Mouse (Mus musculus) myocyte (in vitro differentiated cells): ENCODE data around the gene Atp13a5. TPM values are rescaled to one million over a fixed set of nuclear protein-coding genes. Genes with fewer than 3 reads are reported as not detected.

ENCODE experiments used
- H3K27me3 ChIP-seq: one replicate; pipeline ENCODE4 v1.6.1; 2011; ENCODE audit not compliant: control insufficient read depth, insufficient read depth, insufficient read length
- H3K36me3 ChIP-seq: one replicate; pipeline ENCODE4 v1.6.1; 2011; ENCODE audit not compliant: control insufficient read depth, insufficient read depth
- H3K4me2 ChIP-seq: one replicate; pipeline ENCODE4 v1.6.1; 2011; ENCODE audit warnings: low read depth, control low read depth
- H3K4me3 ChIP-seq: one replicate; pipeline ENCODE4 v1.5.1; 2011; ENCODE audit warnings: mild to moderate bottlenecking, control low read depth, moderate library complexity
- H3K79me2 ChIP-seq: one replicate; pipeline ENCODE4 v1.6.1; 2011; ENCODE audit not compliant: control insufficient read depth, insufficient read depth
- H3ac ChIP-seq: one replicate; pipeline ENCODE4 v1.6.1; 2011; ENCODE audit not compliant: control insufficient read depth, insufficient read length
- CEBPB ChIP-seq: IDR thresholded peaks from 2 replicates; pipeline ENCODE4 v1.6.1; 2011; ENCODE audit warnings: mild to moderate bottlenecking, moderate library complexity; ENCODE audit not compliant: poor library complexity, insufficient read depth, severe bottlenecking
- E2F4 ChIP-seq: IDR thresholded peaks from one replicate; pipeline ENCODE4 v1.6.1; 2011; ENCODE audit warnings: mild to moderate bottlenecking, control low read depth, moderate library complexity; ENCODE audit not compliant: insufficient read depth
- MAX ChIP-seq: IDR thresholded peaks from one replicate; pipeline ENCODE4 v1.6.1; 2011; ENCODE audit warnings: low read depth, mild to moderate bottlenecking, control low read depth
- MYOD1 ChIP-seq, 3 experiments: IDR thresholded peaks; one replicate each; pipeline ENCODE4 v1.6.1; 2011; ENCODE audit warnings: control low read depth in 2 of 3, low read depth in 2 of 3, mild to moderate bottlenecking in 2 of 3, moderate library complexity in 1 of 3; ENCODE audit not compliant: insufficient read length in 2 of 3, control insufficient read depth in 1 of 3
- MYOG ChIP-seq, 3 experiments: IDR thresholded peaks; one replicate each; pipeline ENCODE4 v1.6.1; 2011; ENCODE audit warnings: control low read depth in 2 of 3, low read depth in 2 of 3, mild to moderate bottlenecking in 2 of 3; ENCODE audit not compliant: insufficient read length in 2 of 3, control insufficient read depth in 1 of 3, insufficient read depth in 1 of 3
- POLR2A ChIP-seq: IDR thresholded peaks from one replicate; pipeline ENCODE4 v1.6.1; 2011; ENCODE audit warnings: low read depth, mild to moderate bottlenecking, control low read depth, moderate library complexity; ENCODE audit not compliant: insufficient read length
- POLR2AphosphoS2 ChIP-seq: IDR thresholded peaks from one replicate; pipeline ENCODE4 v1.6.1; 2011; ENCODE audit warnings: low read depth, control low read depth; ENCODE audit not compliant: insufficient read length
- REST ChIP-seq: IDR thresholded peaks from one replicate; pipeline ENCODE4 v1.6.1; 2011; ENCODE audit warnings: mild to moderate bottlenecking, control low read depth, moderate library complexity; ENCODE audit not compliant: insufficient read depth, insufficient read length
- SRF ChIP-seq: IDR thresholded peaks from one replicate; pipeline ENCODE4 v1.6.1; 2011; ENCODE audit warnings: low read depth; ENCODE audit not compliant: control insufficient read depth, insufficient read length
- TCF12 ChIP-seq: IDR thresholded peaks from one replicate; pipeline ENCODE4 v1.6.1; 2011; ENCODE audit warnings: mild to moderate bottlenecking, control low read depth; ENCODE audit not compliant: poor library complexity, insufficient read depth, severe bottlenecking
- TCF3 ChIP-seq: IDR thresholded peaks from one replicate; pipeline ENCODE4 v1.6.1; 2011; ENCODE audit warnings: low read depth, control low read depth; ENCODE audit not compliant: insufficient read length
- USF1 ChIP-seq: IDR thresholded peaks from one replicate; pipeline ENCODE4 v1.6.1; 2011; ENCODE audit warnings: low read depth, mild to moderate bottlenecking, control low read depth, moderate library complexity
- polyA plus RNA-seq: library from polyadenylated mRNA; unstranded; fragments of >200 nt; fragmentation: generic; extraction: Trizol; gene quantifications from one replicate; pipeline ENCODE4 v1.2.1, GENCODE M21; 2012; ENCODE audit warnings: missing spikeins

Atp13a5 gene
- 0.18 TPM for polyA plus RNA-seq

DNA sequence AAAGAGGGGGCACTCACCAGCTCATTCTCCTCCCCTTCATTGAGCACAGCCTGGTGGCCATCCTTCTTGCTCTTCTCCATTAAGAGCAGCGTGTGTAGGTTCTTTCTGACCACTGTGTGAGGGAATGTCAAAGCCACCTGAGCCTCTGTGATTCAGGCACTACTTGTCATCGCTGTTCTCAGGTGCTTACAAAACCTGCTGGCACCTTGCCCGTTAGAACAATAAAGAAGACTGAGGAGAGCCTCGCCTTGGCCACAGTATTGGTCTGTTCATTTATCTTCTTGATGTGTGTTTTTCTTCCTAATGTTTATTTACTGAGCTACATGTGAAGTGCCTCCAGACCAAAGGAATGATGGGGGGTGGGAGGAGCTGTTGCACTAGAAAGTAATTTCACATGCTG lies at the start of gene Atp13a5:
Gene Atp13a5 (minus strand): TSS at position 275 of the 400 bp plus-strand sequence.
- Histone ChIP-seq H3K36me3 (no peaks in the 10 kb centered on the region), H3K4me2 (no peak within 1 kb of the TSS), H3K27me3 (no peaks in the 10 kb centered on the region), H3K4me3 (no peak within 1 kb of the TSS), H3ac (no peak within 1 kb of the TSS), H3K79me2 (no peaks in the 10 kb centered on the region)
- TF ChIP-seq E2F4 (no peak), USF1 (no peak), REST (no peak), CEBPB (no peak), MYOG (IDR thresholded peaks at IDR 0.05; ENCODE audit: control insufficient read depth in 1 of 3, insufficient read depth in 1 of 3, insufficient read length in 2 of 3, low read depth in 2 of 3) (no peak), MAX (no peak), TCF3 (no peak), POLR2A (no peak), MYOD1 (IDR thresholded peaks at IDR 0.05; ENCODE audit: control insufficient read depth in 1 of 3, insufficient read length in 2 of 3, low read depth in 2 of 3) (no peak), TCF12 (no peak)

DNA sequence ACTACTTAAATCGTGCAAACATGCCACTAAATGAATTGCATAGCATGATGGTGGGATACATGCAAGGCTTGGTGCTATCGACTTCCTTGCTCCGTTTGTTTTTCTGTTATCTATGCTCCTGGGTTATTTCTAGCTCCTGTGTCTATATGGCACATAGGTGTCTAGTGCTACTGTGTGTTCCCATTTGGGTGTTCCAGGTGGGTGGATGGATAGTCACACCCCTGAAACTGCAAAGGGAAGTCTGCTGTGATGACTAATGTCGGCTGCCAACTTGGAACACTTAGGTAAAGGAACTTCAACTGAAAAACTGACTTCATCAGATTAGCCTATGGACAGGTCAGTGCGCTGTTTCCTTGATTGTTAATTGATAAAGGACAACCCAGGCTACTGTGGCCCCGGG lies 36.3 kb upstream of the Atp13a5 start:
- Histone ChIP-seq H3K4me3 (no peak overlapping the region), H3ac (no peak overlapping the region), H3K36me3 (no peaks in the 10 kb centered on the region), H3K4me2 (no peak overlapping the region), H3K27me3 (no peaks in the 10 kb centered on the region), H3K79me2 (no peaks in the 10 kb centered on the region)
- TF ChIP-seq POLR2A (no peak), CEBPB (no peak), POLR2AphosphoS2 (no peak), SRF (no peak), REST (no peak), E2F4 (no peak)

DNA sequence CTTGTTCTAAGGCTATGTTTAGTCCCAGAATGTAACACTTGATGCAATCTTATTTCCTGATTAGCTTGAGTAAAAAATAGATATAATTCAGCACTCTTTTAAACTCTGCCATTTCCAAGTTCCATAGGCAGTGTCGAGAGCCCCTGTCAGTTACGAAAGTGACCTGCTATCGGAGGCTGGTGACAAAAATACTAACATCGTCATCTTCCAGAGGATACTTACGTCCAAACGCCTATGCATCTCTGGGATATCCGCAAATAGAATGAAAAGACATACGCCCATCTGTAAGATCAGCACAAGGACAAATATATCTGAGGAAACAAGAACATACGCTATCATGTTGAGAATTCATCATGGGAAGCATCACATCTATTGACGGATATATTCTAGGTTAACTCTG lies 28.8 kb upstream of the Atp13a5 start:
- TF ChIP-seq CEBPB, result no peak
- no peak for TF ChIP-seq E2F4
- Histone ChIP-seq H3K27me3 (no peaks in the 10 kb centered on the region), H3K4me3 (no peak overlapping the region), H3K36me3 (no peaks in the 10 kb centered on the region), H3K79me2 (no peaks in the 10 kb centered on the region), H3K4me2 (no peak overlapping the region), H3ac (no peak overlapping the region)

DNA sequence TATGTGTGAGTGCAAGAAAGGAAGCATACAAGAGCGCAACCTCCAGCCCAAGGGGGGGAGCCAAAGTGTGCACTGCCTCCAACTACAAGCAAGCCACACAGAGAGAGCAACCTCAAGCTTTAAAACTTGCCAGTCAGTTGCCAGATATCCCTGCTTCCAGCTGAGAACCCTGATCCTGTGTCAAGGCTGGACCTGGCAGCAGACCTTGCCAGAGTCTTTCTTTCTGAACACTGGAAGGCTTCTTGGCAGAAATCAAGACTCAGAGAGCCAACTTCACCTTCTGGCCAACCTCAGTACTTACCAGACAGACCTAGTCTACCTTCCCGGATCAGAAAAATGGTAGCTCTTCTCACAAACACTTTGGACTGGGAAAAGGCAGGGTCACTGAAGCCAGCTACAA lies 20.5 kb upstream of the Atp13a5 start:
- Histone ChIP-seq H3ac (no peak overlapping the region), H3K4me2 (no peak overlapping the region), H3K4me3 (no peak overlapping the region), H3K79me2 (no peaks in the 10 kb centered on the region), H3K27me3 (no peaks in the 10 kb centered on the region), H3K36me3 (no peaks in the 10 kb centered on the region)
- TF ChIP-seq CEBPB (no peak), MYOD1 (IDR thresholded peaks at IDR 0.05; ENCODE audit: control insufficient read depth in 1 of 3, insufficient read length in 2 of 3, low read depth in 2 of 3) (no peak), TCF12 (no peak), MYOG (IDR thresholded peaks at IDR 0.05; ENCODE audit: control insufficient read depth in 1 of 3, insufficient read depth in 1 of 3, insufficient read length in 2 of 3, low read depth in 2 of 3) (no peak), TCF3 (no peak), E2F4 (no peak), REST (no peak), SRF (no peak), MAX (no peak), USF1 (no peak), POLR2AphosphoS2 (no peak), POLR2A (no peak)

DNA sequence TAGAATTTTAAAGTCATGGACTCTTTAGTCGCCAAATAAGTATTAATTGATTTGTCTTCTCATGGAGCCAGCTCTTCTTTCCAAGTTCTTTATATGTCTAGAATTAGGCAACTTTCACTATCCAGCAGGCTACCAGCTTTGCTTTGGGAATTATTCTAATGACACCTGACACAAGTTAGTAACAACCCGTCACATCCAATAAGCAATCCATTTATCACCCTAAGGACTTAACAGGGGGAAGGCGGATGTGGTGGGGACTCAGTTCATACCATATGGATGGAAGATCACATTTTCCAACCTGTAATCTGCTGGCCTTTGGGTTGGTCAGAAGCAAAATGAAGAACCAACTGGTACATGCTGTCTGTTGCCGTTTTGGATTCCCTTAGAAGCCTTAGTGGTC lies 6.2 kb upstream of the Atp13a5 start:
- no peaks in the 10 kb centered on the region for H3K36me3 ChIP-seq
- TF ChIP-seq TCF3, result no peak
- TF ChIP-seq TCF12, result no peak
- TF ChIP-seq SRF, result no peak
- TF ChIP-seq E2F4, result no peak
- TF ChIP-seq CEBPB, result no peak
- no peak for TF ChIP-seq REST
- no peak for TF ChIP-seq MAX
- no peak for TF ChIP-seq USF1
- no peak for TF ChIP-seq MYOD1 (IDR thresholded peaks at IDR 0.05; ENCODE audit: control insufficient read depth in 1 of 3, insufficient read length in 2 of 3, low read depth in 2 of 3)
- H3K4me2 ChIP-seq, result no peak overlapping the region
- no peaks in the 10 kb centered on the region for H3K79me2 ChIP-seq
- no peak overlapping the region for H3ac ChIP-seq
- H3K27me3 ChIP-seq, result no peaks in the 10 kb centered on the region
- H3K4me3 ChIP-seq, result no peak overlapping the region
